Mouse (Mus musculus) lung, postnatal 0 days (tissue): ENCODE data around the gene Smg5. TPM values are rescaled to one million over a fixed set of nuclear protein-coding genes. Genes with fewer than 3 reads are reported as not detected.
A peak's percentile ranks its signal among the peaks of the same experiment; 100 is the strongest.

Experiments used
- ATAC-seq: fragments of 200-750 bp; cut with Nextera tagmentation; 2 replicates; pipeline ENCODE4 v1.8.0; 2017; ENCODE audit warnings: moderate library complexity
- DNase-seq: peaks from one replicate; pipeline ENCODE4 v3.0.0-alpha.2; 2016; ENCODE audit warnings: low spot score
- H3K27ac ChIP-seq: fragments of 300-500 bp; sonication (generic); 2 replicates; pipeline ENCODE4 v1.5.1; 2014; ENCODE audit warnings: antibody characterized with exemption, mild to moderate bottlenecking, low read length, mixed read lengths
- H3K27me3 ChIP-seq: fragments of 300-500 bp; sonication (generic); replicated peaks from 2 replicates; pipeline ENCODE4 v1.6.1; 2014; ENCODE audit warnings: low read length, mixed read lengths; ENCODE audit not compliant: insufficient read depth
- H3K36me3 ChIP-seq: fragments of 300-500 bp; sonication (generic); 2 replicates; pipeline ENCODE4 v1.6.1; 2014; ENCODE audit warnings: low read length, mixed read lengths; ENCODE audit not compliant: insufficient read depth
- H3K4me1 ChIP-seq: fragments of 300-500 bp; sonication (generic); 2 replicates; pipeline ENCODE4 v1.6.1; 2014; ENCODE audit warnings: antibody characterized with exemption, low read depth, low read length, mixed read lengths; ENCODE audit not compliant: insufficient read depth
- H3K4me2 ChIP-seq: fragments of 300-500 bp; sonication (generic); replicated peaks from 2 replicates; pipeline ENCODE4 v1.6.1; 2014; ENCODE audit warnings: low read depth, mild to moderate bottlenecking, low read length, moderate library complexity, mixed read lengths
- H3K4me3 ChIP-seq: fragments of 300-500 bp; sonication (generic); 2 replicates; pipeline ENCODE4 v1.5.1; 2014; ENCODE audit warnings: low read depth, low read length
- H3K9ac ChIP-seq: fragments of 300-500 bp; sonication (generic); replicated peaks from 2 replicates; pipeline ENCODE4 v1.6.1; 2014; ENCODE audit warnings: low read depth, mild to moderate bottlenecking
- H3K9me3 ChIP-seq: fragments of 300-500 bp; sonication (generic); 2 replicates; pipeline ENCODE4 v1.6.1; 2016; ENCODE audit warnings: low read length, mixed read lengths
- CTCF ChIP-seq: IDR thresholded peaks from 2 replicates; pipeline ENCODE4 v1.5.1; 2016; ENCODE audit warnings: antibody characterized with exemption, mild to moderate bottlenecking
- EP300 ChIP-seq: IDR thresholded peaks from 2 replicates; pipeline ENCODE4 v1.6.1; 2016; ENCODE audit warnings: antibody characterized with exemption, mild to moderate bottlenecking, control low read depth
- WGBS: fragments of 180-500 bp; shearing (Covaris S2); extraction: QIAGEN DNeasy Blood & Tissue Kit; methylation state at CpG from one replicate; pipeline ENCODE4 v1.1.7; 2014; 5-methylcytosine and 5-hydroxymethylcytosine counted together
- polyA plus RNA-seq: library from polyadenylated mRNA; unstranded; fragments of >200 nt; fragmentation: Nextera tagmentation; extraction: Ambion mirVana; gene quantifications from 2 replicates; pipeline ENCODE4 v1.2.1, GENCODE M21; 2015

Gene Smg5
- polyA plus RNA-seq, 1 experiment from 2014 or later: 19.8 TPM

GRCm38 (mm10) chr3:88296561-88297318 lies 39.3 kb upstream of the Smg5 start, which contains the start of the genes Tsacc and Cct3:
Tsacc (minus strand) TSS chr3:88296999.
Cct3 (plus strand) TSS chr3:88297116.
- Histone ChIP-seq H3K36me3 (peaks cover 14% of the 10 kb centered on the region; the same call in 1 of the 2 replicates), H3K4me1 (peaks cover 6% of the 10 kb centered on the region; the same call in 1 of the 2 replicates), H3K27ac (peak within 1 kb of the TSS; percentile 88), H3K9me3 (no peaks in the 10 kb centered on the region), H3K4me3 (peak within 1 kb of the TSS; percentile 80), H3K27me3 (no peaks in the 10 kb centered on the region), H3K4me2 (peak within 1 kb of the TSS; percentile 61), H3K9ac (peak within 1 kb of the TSS; percentile 72)
- 1% methylated on average over 44 of the region's 44 CpGs for WGBS
- DNase-seq (peak; percentile 99), ATAC-seq (peak; percentile 99)
- TF ChIP-seq CTCF (peak; percentile 46), EP300 (no peak)

DNA sequence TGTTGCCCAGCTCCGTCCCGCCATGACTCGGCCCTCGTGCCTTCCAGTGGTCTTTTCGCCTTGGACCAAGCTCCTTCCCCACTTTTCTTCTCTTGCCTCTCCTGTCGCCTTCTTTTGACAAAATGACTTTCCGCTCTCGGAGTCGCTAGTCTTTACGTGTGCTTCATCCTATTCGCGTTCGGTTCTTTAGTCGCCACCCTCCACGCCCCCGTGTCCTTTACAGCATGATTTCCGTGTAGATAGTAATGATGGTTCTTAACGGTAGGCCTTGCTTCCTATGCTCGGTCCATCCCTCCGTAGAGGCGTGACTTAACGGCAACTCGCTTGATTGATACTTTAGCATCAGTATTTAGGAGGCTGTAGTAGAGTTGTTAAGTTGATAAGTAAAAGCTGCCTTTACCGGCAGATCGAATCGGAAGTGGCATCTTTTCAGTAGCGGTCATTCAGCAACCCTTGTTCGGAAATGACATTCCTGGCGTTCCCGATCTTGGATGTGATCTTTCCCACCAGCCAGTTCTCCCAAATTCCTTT lies 38.7 kb upstream of the Smg5 start:
- TF ChIP-seq CTCF (no peak), EP300 (no peak)

GRCm38 (mm10) chr3:88299172-88299571 lies 36.9 kb upstream of the Smg5 start:
- Histone ChIP-seq H3K4me3 (no peak overlapping the region), H3K9me3 (no peaks in the 10 kb centered on the region), H3K27me3 (no peaks in the 10 kb centered on the region), H3K9ac (no peak overlapping the region), H3K36me3 (peaks cover 24% of the 10 kb centered on the region; the same call in 1 of the 2 replicates), H3K27ac (no peak overlapping the region), H3K4me1 (peaks cover 6% of the 10 kb centered on the region; the same call in 1 of the 2 replicates), H3K4me2 (no peak overlapping the region)
- ATAC-seq (no peak), DNase-seq (no peak)
- WGBS: 81% methylated on average over 1 of the region's 1 CpGs
- TF ChIP-seq EP300 (no peak), CTCF (no peak)

More for the DNA sequence above, 38.7 kb upstream of the Smg5 start:
- Histone ChIP-seq H3K36me3 (peaks cover 15% of the 10 kb centered on the region; the same call in 1 of the 2 replicates), H3K27me3 (no peaks in the 10 kb centered on the region), H3K27ac (peak overlapping the region; percentile 88), H3K4me2 (peak overlapping the region; percentile 58), H3K9me3 (no peaks in the 10 kb centered on the region), H3K9ac (peak overlapping the region; percentile 72), H3K4me1 (peaks cover 6% of the 10 kb centered on the region; the same call in 1 of the 2 replicates), H3K4me3 (peak overlapping the region; percentile 80)
- DNase-seq (peak; percentile 31), ATAC-seq (no peak)
- under 1% methylated on average over 30 of the region's 30 CpGs for WGBS

GRCm38 (mm10) chr3:88324951-88325405 lies 11.1 kb upstream of the Smg5 start, which contains the start of gene Glmp:
Glmp (plus strand) TSS chr3:88325023.
- H3K36me3 ChIP-seq: peaks cover 36% of the 10 kb centered on the region
- DNase-seq: peak; percentile 89
- peak within 1 kb of the TSS; percentile 38; the same call in 1 of the 2 replicates for H3K27ac ChIP-seq
- H3K4me3 ChIP-seq: peak within 1 kb of the TSS; percentile 78
- H3K9ac ChIP-seq: peak within 1 kb of the TSS; percentile 85
- H3K9me3 ChIP-seq: no peaks in the 10 kb centered on the region
- H3K4me1 ChIP-seq: peaks cover 4% of the 10 kb centered on the region; the same call in 1 of the 2 replicates
- peak within 1 kb of the TSS; percentile 76 for H3K4me2 ChIP-seq
- H3K27me3 ChIP-seq: no peaks in the 10 kb centered on the region
- ATAC-seq: peak; percentile 89
- WGBS: 0% methylated on average over 10 of the region's 10 CpGs
- TF ChIP-seq CTCF (no peak), EP300 (no peak)

GRCm38 (mm10) chr3:88328956-88329355 lies 7.1 kb upstream of the Smg5 start:
- Histone ChIP-seq H3K27me3 (no peaks in the 10 kb centered on the region), H3K36me3 (peaks cover 17% of the 10 kb centered on the region; the same call in 1 of the 2 replicates), H3K27ac (no peak overlapping the region), H3K9ac (no peak overlapping the region), H3K4me2 (no peak overlapping the region), H3K4me1 (peaks cover 4% of the 10 kb centered on the region; the same call in 1 of the 2 replicates), H3K9me3 (no peaks in the 10 kb centered on the region), H3K4me3 (no peak overlapping the region)
- no peak for DNase-seq
- ATAC-seq: no peak
- WGBS: 55% methylated on average over 5 of the region's 5 CpGs
- no peak for TF ChIP-seq CTCF
- TF ChIP-seq EP300: no peak

GRCm38 (mm10) chr3:88331282-88331681 lies 4.8 kb upstream of the Smg5 start:
- Histone ChIP-seq H3K9me3 (no peaks in the 10 kb centered on the region), H3K4me1 (peaks cover 4% of the 10 kb centered on the region; the same call in 1 of the 2 replicates), H3K9ac (no peak overlapping the region), H3K27ac (no peak overlapping the region), H3K4me2 (no peak overlapping the region), H3K27me3 (no peaks in the 10 kb centered on the region), H3K4me3 (no peak overlapping the region), H3K36me3 (peaks cover 17% of the 10 kb centered on the region; the same call in 1 of the 2 replicates)
- DNase-seq (peak; percentile 61), ATAC-seq (no peak)
- WGBS: 22% methylated on average over 2 of the region's 2 CpGs
- TF ChIP-seq CTCF (peak; percentile 73), EP300 (no peak)
